Mouse (Mus musculus) C2C12 (cell line): Measurements from ENCODE around the gene Olfr1085.

Experiments
- CEBPB ChIP-seq: IDR thresholded peaks from one replicate; pipeline ENCODE4 v1.6.1; 2011; ENCODE audit warnings: low read depth, mild to moderate bottlenecking, control low read depth, moderate library complexity
- CTCF ChIP-seq: IDR thresholded peaks from one replicate; pipeline ENCODE4 v1.5.1; 2011; ENCODE audit not compliant: control insufficient read depth, insufficient read depth, insufficient read length
- FOSL1 ChIP-seq: IDR thresholded peaks from one replicate; pipeline ENCODE4 v1.8.0; 2011; ENCODE audit warnings: mild to moderate bottlenecking, low read length; ENCODE audit not compliant: poor library complexity, insufficient read depth, severe bottlenecking
- MYOG ChIP-seq: IDR thresholded peaks from one replicate; pipeline ENCODE4 v1.6.1; 2011; ENCODE audit not compliant: control insufficient read depth, insufficient read length; ENCODE audit errors: extremely low read depth
- USF1 ChIP-seq: IDR thresholded peaks from one replicate; pipeline ENCODE4 v1.6.1; 2011; ENCODE audit warnings: low read depth, mild to moderate bottlenecking, control low read depth, moderate library complexity

DNA sequence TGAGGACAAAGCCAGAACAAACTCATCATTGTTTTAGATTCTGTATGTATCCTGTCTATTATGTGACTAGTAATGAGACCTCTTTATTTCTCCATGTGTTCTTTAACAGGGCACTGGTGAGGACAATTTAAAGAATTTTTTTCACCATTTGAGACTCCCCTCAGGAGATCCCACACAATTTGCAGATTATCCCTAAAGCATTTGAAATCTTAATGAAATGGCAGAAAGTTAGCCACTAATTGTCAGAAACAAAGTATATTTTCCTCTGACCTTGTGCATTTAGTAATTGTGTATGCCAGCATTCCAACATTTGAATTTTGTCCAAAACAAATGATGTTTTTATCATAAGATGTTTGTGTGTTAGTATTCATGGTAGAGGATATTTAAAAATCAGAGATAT lies 36.5 kb upstream of the Olfr1085 start, which contains the start of gene Olfr1087:
- TF ChIP-seq MYOG (no peak), CTCF (no peak), USF1 (no peak), FOSL1 (no peak), CEBPB (no peak)
